Mouse (Mus musculus): ENCODE measurements around the gene Trmt61a.
A peak's percentile ranks its signal among the peaks of the same experiment; 100 is the strongest.
"Not testable (repeated sequence)": the region's sequence is repeated elsewhere in the genome, so short reads cannot be mapped to it uniquely, and the experiment has no call there.

Gene Trmt61a

GRCm38 (mm10) chr12:111677882-111678669 is at the start of gene Trmt61a:
Gene Trmt61a, plus strand, starts transcription at chr12:111678105.
- peak; percentile 98 for DNase-seq (ENCODE audit: low read depth, low spot score)

- peak; percentile 87 for DNase-seq (ENCODE audit: low read depth, low spot score)
Observed at GRCm38 (mm10) chr12:111648061-111648645, 29.8 kb upstream of the Trmt61a start.

GRCm38 (mm10) chr12:111652953-111653352 is 25.0 kb upstream of the Trmt61a start:
- peak; percentile 57 for DNase-seq (ENCODE audit: low read depth, low spot score)

- DNase-seq (ENCODE audit: low read depth, low spot score), result peak; percentile 95
Observed at GRCm38 (mm10) chr12:111653434-111653833, 24.5 kb upstream of the Trmt61a start.

- DNase-seq (ENCODE audit: low read depth, low spot score), result no peak
Observed at GRCm38 (mm10) chr12:111655695-111656094, 22.2 kb upstream of the Trmt61a start.

- no peak for DNase-seq (ENCODE audit: low read depth, low spot score)
Observed at GRCm38 (mm10) chr12:111659331-111659730, 18.6 kb upstream of the Trmt61a start.

- DNase-seq (ENCODE audit: low read depth, low spot score), result no peak
Observed at GRCm38 (mm10) chr12:111660628-111661027, 17.3 kb upstream of the Trmt61a start.

GRCm38 (mm10) chr12:111661554-111661953 is 16.4 kb upstream of the Trmt61a start:
- not testable (repeated sequence) for DNase-seq (ENCODE audit: low read depth, low spot score)

- no peak for DNase-seq (ENCODE audit: low read depth, low spot score)
Observed at GRCm38 (mm10) chr12:111663228-111664143, 14.4 kb upstream of the Trmt61a start.

- DNase-seq (ENCODE audit: low read depth, low spot score), result no peak
Observed at GRCm38 (mm10) chr12:111664144-111664634, 13.7 kb upstream of the Trmt61a start.

- no peak for DNase-seq (ENCODE audit: low read depth, low spot score)
Observed at GRCm38 (mm10) chr12:111665041-111665880, 12.6 kb upstream of the Trmt61a start.

- peak; percentile 88 for DNase-seq (ENCODE audit: low read depth, low spot score)
Observed at GRCm38 (mm10) chr12:111666380-111666779, 11.5 kb upstream of the Trmt61a start.

GRCm38 (mm10) chr12:111667421-111667820 is 10.5 kb upstream of the Trmt61a start:
- DNase-seq (ENCODE audit: low read depth, low spot score), result no peak

- DNase-seq (ENCODE audit: low read depth, low spot score), result peak; percentile 98
Observed at GRCm38 (mm10) chr12:111668457-111668912, 9.4 kb upstream of the Trmt61a start.

- peak; percentile 86 for DNase-seq (ENCODE audit: low read depth, low spot score)
Observed at GRCm38 (mm10) chr12:111669000-111669788, 8.7 kb upstream of the Trmt61a start.

GRCm38 (mm10) chr12:111669961-111670360 is 7.9 kb upstream of the Trmt61a start:
- no peak for DNase-seq (ENCODE audit: low read depth, low spot score)

GRCm38 (mm10) chr12:111670371-111670971 is 7.4 kb upstream of the Trmt61a start:
- DNase-seq (ENCODE audit: low read depth, low spot score), result peak; percentile 90

- DNase-seq (ENCODE audit: low read depth, low spot score), result no peak
Observed at GRCm38 (mm10) chr12:111670976-111671375, 6.9 kb upstream of the Trmt61a start.

- peak; percentile 92 for DNase-seq (ENCODE audit: low read depth, low spot score)
Observed at GRCm38 (mm10) chr12:111671431-111671902, 6.4 kb upstream of the Trmt61a start.

Data from brain, adult 2 months (tissue).